Mouse (Mus musculus): ENCODE results near the gene Spin1. TPM values are rescaled to one million over a fixed set of nuclear protein-coding genes. Genes with fewer than 3 reads are reported as not detected.

Spin1 gene
- polyA plus RNA-seq, 1 experiment from 2014 or later = 58.1 TPM

Other genes starting within 250 kb of the Spin1 start
- 1.2 and 2.3 TPM in 2 replicates for gene Nxnl2, start 70.1 kb downstream of the Spin1 start, polyA plus RNA-seq (2014; fragmentation: Nextera tagmentation; extraction: Ambion mirVana)

Data from heart, embryonic 14.5 days (tissue).